Mouse (Mus musculus): ENCODE measurements around the gene Lama2.

Lama2 gene

DNA sequence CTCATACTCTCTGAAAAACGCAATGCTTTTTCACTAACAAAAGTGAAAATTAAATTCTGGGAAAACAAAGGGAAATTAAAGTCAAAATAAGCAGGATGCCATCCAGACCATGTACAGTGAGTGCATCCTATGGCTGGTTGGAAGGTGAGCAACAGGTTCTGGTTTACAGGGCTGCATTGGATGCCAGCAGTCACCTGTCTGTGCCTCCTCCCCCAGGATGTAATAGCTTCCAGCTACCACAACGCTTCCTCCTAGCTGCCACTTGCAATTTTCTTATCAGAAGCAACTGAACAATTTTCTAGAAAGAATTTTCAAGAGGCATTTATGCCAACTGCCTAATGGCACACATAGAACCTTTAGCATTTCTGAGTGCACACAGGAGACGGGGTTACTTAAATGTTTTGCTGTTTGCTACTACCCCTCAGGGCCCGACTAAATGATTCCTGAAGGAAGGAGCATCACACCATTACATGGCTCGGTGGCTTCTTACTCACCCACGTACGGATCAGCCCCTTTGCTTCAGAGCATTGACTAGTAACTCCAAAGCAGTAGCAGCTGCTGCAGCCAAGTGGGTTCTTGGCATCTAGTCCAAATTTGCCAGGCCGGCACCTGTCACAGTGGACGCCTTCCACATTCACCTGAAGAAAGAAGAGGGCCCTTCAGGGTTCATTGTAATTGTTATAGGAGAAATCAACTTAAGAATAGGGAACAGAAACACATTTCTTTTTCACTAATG lies 430.8 kb downstream of the Lama2 start:
- DNase-seq (ENCODE audit: low spot score in 2 of 2): no peak

DNA sequence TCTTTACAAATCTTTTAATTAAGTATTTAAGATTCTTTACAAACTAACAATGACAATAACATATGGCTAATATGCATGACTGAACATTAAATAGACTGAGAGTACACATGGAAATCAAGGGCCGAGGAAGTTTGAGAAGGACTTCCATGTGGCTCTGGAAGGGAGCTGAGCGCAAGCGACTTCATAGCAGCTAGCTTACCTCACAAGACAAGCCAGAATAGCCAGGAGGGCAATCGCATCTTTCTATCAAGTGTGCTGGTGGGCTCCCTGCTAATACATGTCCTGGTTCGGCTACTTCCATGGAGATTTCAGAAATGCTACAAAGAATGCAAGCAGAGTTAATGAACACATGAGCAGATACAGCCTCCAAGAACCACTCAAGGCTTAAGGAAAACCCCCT lies 435.4 kb downstream of the Lama2 start:
- no peak for DNase-seq (ENCODE audit: low spot score in 2 of 2)

DNA sequence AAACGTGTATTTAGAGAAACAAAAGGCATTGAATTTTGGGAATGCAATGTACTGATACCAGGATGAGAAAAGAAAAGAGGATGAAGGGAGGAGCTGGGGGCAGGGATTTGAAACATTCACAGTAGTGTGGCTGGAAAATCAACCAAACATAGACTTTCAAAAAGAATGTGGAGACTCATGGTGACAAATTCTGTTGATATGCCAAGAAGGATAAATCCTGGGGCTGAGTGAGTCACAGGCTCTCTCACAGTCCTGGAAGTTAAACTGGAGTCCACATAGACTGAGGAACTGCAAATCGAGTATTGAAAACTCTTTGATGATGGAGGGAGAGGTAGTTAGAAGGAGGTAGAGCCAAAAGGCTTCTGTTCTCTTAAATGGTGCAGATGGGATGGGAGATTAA lies 445.3 kb downstream of the Lama2 start:
- DNase-seq (ENCODE audit: low spot score in 2 of 2): no peak

DNA sequence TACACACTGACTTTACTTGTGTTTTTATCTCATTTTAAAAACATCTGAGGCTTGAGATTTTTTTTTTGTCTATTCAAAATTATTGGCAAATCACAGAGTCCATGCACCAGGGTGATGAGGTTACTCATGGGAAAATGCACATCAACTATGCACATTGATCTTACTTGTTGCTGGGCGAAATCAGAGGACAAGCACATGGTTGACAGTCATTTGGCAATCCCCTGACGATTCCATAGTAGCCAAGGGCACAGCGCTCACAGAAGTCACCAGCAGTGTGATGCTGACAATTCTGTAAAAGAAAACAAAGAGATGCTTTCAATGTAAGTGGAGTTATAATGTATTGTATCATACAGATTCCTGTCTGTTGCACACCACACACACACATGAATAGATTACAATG lies 454.8 kb downstream of the Lama2 start:
- no peak for DNase-seq (ENCODE audit: low spot score in 2 of 2)

DNA sequence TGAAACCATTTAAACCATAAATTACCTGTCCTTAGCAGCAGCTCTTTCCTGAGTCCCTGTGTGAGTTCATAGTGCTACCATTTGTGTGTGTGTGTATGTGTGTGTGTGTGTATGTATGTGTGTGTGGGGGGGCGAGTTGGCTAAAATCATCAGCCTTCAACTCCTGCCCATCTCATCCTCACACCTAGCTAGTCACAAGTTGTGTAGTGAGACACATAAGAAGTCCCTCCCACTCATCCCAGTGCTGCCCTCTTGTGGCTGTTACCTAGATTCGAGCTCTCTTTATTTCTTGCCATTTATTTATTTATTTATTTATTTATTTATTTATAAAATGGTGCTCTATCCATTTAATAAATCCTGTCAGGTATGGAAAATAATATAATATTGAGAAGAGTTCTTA lies 457.2 kb downstream of the Lama2 start:
- no peak for DNase-seq (ENCODE audit: low spot score in 2 of 2)

DNA sequence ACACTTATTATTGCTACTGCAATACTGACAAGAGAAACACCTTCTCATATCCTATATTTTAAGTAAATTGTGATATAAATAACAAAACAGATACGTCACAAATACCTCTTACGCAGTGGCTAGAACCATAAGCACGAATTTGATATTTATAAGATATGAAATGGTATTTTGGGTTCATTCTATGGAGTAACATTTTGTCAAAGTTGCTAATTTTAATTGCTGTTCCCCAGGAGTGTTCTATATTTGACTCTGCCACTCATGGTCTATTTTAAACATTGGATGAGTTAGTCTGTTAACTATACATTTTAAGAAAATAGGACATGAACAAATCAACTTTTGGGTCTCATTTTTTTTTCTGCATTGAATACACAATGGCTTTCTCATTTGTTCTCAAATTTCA lies 469.3 kb downstream of the Lama2 start:
- DNase-seq (ENCODE audit: low spot score in 2 of 2): no peak

DNA sequence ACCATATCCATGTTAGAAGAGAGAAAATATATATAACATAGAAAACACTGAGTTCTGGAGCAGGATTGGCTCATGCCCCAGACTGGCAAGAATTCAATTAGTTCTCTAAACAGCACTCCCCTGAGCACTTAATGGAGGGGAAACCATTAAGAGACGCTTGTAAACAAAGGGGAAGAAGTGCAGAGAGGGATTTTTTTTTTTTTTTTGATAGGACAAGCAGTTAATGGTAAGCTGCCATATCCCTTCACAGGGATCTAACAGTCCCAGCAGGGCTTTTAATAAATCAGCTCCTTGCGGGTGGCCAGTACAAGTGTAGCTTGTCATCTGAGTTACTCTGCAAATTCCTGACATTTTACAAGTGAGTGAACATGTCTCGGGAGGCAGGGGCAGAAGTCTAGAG lies 479.1 kb downstream of the Lama2 start:
- no peak for DNase-seq (ENCODE audit: low spot score in 2 of 2)

DNA sequence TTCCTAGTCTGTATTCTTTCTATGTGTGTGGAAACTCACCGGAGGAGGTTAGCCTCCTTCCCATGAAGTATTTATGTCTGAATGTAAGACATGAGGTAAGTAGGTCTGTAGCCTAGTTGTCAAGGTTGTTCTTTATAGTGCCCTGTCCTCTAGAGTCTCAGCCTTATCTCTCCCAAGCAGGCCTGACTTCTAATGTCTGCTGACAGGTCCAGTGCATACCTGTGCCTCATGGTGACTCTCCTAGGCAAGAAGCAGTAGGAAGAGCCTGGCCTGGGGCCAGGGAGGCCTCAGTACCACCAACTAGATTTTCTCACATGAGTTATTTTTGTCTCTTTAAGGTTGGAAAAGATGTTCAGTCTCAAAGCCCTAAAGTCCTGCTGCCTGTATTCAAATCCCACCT lies 483.8 kb downstream of the Lama2 start:
- no peak for DNase-seq (ENCODE audit: low spot score in 2 of 2)

DNA sequence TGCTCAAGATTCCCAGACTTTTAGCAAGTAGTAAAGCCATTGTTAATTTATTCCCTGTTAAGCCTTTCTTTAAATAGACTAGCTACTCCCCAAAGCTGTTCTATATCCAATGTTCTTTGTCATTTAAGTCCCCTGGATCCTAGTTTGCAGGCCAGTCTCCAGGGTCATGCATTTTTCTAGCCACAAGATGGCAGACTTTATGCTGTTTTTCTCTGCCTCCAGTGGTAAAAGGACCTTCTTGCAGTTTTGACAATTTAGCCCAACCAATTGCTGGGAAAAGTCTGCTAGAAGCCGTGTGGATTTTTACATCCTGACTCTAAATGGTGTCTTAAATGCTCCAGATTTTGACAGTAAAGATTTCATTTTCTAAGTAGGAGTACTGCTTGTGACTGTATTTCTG lies 486.4 kb downstream of the Lama2 start:
- peak; percentile 48 to 65 for DNase-seq (ENCODE audit: low spot score in 2 of 2)

DNA sequence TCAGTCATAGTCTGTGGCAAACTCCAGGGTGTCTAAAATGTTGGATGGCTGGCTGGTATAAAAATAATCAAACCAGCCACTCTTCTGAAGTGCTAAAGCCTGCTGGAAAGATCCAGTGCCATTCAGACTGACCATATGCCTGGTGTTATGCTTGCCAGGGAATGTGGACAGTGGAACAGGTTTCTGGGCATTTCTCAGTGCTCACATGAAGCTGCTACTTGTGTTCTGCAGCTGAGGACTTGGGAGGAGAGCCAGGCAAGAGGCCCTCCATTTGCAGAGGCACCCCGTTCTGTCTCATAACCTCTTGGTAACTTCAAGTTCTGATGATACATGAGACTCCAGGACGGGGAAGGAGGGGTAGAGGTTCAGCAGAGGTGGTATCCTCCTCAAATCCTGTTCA lies 492.1 kb downstream of the Lama2 start:
- DNase-seq (ENCODE audit: low spot score in 2 of 2): no peak

DNA sequence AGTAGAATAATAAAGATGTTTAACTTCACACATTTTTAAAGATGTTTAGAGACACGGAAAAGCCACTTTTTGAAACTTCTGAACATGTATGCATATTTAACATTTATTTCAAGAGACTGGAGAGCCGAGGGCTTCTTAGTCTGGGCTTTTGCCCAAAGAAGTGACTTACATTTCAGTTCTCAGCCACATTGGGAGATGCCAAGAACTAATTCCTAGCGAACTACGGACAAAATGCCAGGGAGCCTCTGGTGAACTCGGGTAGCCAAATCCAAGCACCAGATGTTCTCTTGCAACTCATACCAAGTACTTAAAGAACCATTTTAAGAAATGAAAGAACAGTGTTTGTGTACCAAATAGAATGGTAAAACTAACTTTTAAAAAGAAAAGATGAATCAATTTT lies 495.8 kb downstream of the Lama2 start:
- DNase-seq (ENCODE audit: low spot score in 2 of 2): no peak

DNA sequence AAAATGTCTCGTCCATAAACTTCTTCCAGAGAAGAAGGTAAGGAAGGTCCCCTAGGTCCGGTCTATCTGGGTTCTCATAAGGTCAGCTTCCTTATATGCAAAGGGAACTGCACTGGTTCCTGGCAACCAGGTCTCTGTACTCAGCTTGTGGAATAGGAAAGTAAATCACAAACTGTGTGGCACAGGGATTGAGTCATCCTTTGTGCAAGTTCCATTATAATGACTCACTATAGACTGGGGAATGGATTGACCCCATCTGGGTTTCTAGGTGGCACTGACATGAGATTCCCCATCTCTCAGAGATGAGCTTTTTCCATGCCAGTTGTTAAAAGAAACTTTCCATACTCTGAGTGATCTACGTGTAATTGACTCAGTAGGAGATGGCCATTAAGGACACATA lies 501.7 kb downstream of the Lama2 start:
- DNase-seq (ENCODE audit: low spot score in 2 of 2): no peak

DNA sequence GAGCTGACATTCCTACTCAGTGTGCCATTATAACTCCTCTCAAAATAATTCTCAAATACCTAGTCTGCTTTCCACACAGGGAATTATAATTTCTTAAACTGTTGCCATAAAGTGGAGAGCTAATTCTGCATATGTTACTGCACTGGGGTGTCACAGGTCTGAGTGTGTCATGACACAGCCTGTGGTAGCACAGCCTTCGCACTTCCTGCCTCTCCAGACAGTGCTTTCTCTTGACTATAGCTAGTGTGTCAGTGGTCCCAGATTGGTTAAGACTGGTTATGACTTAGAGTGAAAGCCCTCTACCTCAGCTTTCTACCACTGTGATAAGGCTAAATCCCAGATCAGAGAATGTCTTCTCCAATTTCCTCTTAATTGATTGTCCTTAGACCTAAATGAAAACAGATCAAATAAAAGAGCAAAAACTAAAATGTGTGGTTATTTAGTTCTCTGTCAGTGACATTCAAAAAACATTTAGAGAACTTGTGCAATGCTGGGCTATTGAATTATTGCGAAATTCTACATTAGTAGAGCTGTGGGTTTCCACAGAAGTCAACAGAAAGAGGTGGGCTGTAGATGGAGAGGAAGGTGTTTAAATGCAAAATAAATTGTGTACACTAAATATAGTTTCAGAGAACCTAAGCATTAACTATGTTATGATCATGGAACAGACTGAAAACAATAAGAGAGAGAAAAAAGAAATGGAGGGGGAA lies 502.5 kb downstream of the Lama2 start:
- DNase-seq (ENCODE audit: low spot score in 2 of 2): no peak

DNA sequence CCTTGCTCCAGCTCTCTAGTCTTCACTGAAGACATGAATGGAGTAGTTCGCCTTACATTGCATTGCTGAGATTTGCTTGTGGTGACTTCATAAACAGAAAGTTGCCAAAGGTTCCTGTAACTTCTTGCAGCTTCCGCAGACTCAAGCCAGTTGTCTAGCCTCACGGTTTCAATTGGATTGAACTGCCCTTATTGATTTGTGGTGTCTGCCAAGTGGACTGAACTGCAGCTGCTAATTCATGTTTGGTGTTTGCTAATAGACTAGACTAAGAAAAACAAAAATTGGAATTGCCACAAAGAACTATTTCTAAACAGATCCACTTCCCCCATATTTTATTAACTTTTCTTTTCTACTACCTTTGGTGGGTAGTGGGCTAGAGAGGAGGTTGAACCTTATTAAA lies 505.4 kb downstream of the Lama2 start:
- no peak for DNase-seq (ENCODE audit: low spot score in 2 of 2)

DNA sequence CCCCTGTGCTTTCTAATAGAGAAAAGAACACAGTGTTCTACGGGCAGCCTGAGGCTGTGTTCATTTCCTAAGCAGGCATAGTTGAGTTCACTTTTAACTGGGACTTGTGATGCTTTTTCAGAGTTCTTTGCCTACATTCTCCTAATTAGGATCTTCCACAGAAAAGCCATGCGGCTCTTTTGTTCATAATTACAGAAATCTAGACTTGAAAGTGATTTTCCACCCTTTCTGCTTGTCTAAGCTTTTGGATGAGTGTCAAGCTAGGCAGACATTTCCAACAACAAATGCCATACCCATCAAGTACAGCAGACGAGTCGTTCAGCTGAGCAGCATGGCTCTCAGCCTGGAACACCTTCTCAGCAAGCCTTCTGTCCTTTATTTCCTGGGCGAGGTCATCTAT lies 515.7 kb downstream of the Lama2 start:
- no peak for DNase-seq (ENCODE audit: low spot score in 2 of 2)

DNA sequence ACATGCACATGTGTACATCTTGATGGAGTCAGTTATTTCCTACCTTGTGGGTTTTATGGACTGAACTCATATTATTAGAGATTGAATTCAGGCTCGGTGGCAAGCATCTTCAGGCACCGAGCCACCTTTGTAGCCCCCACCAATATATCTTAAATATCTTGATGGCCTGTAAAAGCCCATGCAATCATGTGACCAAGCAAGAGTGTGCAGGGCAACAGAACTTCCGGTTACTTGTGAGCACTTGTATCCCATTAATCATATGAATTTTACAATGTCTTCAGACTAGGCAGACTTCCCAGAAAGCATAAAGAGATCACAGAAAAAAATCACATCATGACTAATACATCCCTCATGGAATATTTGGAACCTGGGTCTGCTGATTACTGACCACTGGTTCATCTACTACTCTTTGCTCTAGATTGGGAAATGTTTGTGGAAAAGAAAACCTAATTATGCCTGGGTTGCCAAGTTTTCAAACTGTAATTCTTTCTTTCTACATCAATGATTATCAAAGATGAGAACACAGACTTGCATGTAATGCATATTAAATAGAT lies 517.7 kb downstream of the Lama2 start:
- DNase-seq (ENCODE audit: low spot score in 2 of 2): no peak

DNA sequence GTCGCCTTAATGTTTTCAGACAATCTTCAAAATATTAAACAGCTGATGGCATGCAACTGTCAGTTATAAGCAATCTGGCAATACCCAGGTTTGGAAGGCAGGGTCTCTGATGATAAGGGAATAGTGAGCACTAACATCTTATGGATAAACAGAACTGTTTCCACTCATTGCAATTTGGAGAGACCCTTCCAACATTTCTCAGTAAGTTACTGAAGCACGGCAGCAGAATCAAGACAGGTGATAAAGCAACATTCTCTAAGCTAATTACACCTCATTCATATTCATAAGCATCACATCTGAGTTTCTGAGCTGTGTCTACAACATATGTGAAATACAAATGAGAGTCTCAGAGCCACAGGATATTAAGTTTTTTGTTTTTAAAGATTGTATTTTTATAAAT lies 542.4 kb downstream of the Lama2 start:
- no peak for DNase-seq (ENCODE audit: low spot score in 2 of 2)

DNA sequence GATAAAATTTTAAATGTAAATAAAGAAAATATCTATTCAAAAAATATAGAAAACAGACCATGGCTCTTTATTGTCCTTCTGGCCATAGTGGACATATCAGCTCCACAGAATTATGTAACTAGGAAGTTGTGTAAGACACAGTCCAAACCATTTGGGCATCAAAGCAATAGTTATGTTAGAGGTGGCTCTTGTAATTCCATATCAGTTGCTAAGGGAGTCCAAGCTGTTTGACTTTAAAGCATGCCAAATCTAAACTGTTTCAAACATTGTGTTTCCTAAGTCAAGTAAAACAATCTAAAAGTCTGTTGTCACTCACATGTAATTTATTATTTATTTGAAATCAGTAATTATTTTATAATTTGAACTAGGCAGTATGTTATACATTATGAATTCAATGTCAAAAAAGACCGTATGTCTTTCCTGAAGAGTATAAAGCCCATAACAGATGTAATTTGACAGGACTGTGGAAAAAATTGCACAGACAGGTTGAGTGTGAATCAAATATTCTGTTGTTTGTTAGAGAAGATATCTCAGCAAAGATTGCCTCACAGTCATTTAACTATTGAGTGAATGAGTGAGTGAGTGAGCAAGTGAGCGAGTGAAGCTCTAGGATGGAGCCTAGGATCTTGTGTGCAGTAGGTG lies 550.6 kb downstream of the Lama2 start:
- DNase-seq (ENCODE audit: low spot score in 2 of 2): no peak

DNA sequence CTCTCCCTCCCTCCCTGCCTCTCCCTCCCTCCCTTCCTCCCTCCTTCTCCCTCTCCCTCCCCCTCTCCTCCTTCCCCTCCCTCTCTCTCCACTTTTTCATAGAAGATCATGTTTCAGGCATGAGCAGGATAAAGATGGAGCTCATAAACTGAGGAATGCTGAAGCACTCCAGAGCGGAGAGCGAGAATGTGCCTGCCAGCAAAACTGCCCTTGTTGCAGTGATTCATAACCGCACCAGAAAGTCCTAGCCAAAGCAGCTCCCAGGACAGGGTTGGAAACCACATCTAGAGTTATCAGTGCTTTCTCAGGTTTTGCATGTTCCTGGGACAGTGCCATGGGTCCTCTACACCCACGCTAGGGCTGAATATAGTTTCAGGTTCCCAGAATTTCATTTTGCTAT lies 555.9 kb downstream of the Lama2 start:
- DNase-seq (ENCODE audit: low spot score in 2 of 2): no peak

DNA sequence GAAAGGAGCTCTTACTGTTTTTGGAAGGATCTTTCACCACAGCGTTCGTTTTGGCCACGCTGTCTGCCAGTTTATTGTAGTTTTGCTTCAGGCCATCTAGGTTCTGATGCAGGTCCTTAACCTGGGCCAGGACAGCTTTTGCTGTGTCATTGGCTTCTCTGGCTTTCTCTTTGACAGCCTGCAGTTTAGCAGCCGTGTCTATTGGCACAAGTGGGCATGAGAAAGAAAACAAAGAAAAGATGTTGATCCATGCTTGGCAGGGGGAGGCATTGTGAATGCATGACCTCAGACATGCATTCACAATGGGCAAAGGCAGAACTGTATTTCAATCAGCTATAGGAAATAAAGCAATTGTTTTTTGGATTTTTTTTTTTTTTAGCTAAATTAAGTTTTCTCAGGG lies 565.1 kb downstream of the Lama2 start:
- no peak for DNase-seq (ENCODE audit: low spot score in 2 of 2)

DNA sequence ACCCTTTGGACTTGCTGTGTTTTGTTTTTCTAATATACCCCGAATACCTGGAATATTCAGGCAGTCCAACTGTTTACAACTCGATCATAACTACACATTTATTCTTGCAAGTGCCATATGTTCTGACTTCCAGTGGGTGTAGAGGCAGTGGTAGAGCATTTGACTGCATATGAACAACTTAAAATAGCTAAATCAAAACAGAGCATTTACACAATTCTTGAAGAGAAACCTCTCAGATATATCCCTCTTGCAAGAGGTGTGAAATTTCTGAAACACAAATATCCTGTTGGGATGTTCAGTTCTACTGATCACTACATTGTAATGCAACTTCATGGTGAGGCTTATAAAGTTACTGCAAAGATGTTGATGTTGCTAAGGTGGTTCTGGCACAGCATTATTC lies 572.4 kb downstream of the Lama2 start:
- DNase-seq (ENCODE audit: low spot score in 2 of 2): no peak

DNA sequence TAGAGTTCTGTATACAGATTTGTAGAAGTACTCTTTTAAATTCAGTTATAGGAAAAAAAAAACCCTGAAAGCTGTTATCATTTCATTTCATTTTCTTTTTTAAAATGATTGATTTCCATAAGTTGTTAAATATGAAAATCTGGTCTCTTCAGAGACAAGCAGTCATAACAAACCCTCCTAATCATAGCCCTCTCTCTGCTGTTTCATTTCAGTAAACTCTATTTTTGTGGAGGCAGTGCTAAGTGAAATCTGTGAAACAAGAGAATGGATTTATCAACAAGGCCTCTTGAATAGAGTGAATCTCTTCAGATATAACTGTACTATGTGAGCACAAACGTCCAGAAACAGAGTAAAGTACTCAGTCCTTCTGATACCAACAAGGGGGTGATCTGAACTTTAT lies 577.7 kb downstream of the Lama2 start:
- no peak for DNase-seq (ENCODE audit: low spot score in 2 of 2)

DNA sequence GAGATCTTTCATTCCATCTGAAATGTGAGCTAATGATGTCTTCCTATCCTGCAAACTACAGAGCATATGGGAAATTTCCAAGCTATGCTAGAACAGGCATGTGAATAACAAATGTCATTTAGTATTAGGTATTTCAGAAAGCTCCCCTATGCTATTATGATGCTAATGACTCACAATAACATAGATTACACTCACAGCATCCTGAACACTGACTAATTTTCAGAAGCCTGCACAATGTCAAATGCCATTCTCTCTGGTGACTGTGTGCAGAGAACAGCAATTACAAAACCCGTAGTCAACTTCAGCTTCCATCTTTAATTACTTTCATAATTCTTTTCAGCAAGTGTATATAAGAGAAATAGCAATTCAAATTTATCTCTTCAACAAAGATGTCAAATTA lies 596.9 kb downstream of the Lama2 start:
- no peak for DNase-seq (ENCODE audit: low spot score in 2 of 2)
